Comparison of ENCODE assay signal across 23 mouse cellular contexts in genomic region chr9:75019181-75019580, GRCm38 (mm10). TPM values are rescaled to one million over a fixed set of nuclear protein-coding genes. Genes with fewer than 3 reads are reported as not detected.
DNase-seq lines count a peak whose midpoint lies in the region; ATAC-seq lines count a peak whose summit lies in the region.
"Had no signal": no experiment of that assay in that cellular context is flagged by ENCODE, and none has a peak within 500 bp of the region (broad histone marks: within the 10 kb centered on the region; RNA-seq: fewer than 3 reads in every experiment).

No protein-coding gene starts in this region.

- no peak for DNase-seq in midbrain, embryonic 10.5 days (ENCODE audit: low spot score)
- peak; percentile 77 for DNase-seq in adipocyte (ENCODE audit: low spot score)
- DNase-seq in fat pad, adult 2 months (ENCODE audit: extremely low read depth, low read depth, low spot score) = peak; percentile 78
- no peak for DNase-seq in neural tube, embryonic 10.5 days (ENCODE audit: extremely low spot score, low spot score)
- DNase-seq in layer of hippocampus, postnatal 25 days (ENCODE audit: extremely low spot score in 1 of 2, low spot score in 1 of 2) = no peak
- no peak for DNase-seq in yolk sac, embryonic 10.5 days (ENCODE audit: low spot score)
- DNase-seq: adrenal gland, adult 8-10 months; adrenal gland, postnatal 14 days; adrenal gland, postnatal 36 days; cerebellum, adult 11 months; cerebellum, adult 18-20 months; cerebellum, adult 8-10 months; cerebellum, postnatal 10 days; cerebellum, postnatal 25 days had no signal

- ATAC-seq in midbrain, embryonic 13.5 days = no peak
- ATAC-seq: forebrain, embryonic 14.5 days; forebrain, embryonic 16.5 days had no signal

- no peaks in the 10 kb centered on the region for H3K9me3 ChIP-seq in midbrain, embryonic 10.5 days (replicated peaks)
- H3K9me3 ChIP-seq in midbrain, embryonic 13.5 days = no peaks in the 10 kb centered on the region
- H3K9me3 ChIP-seq: embryonic facial prominence, embryonic 10.5 days; embryonic facial prominence, embryonic 12.5 days; forebrain, embryonic 10.5 days; forebrain, embryonic 12.5 days; G1E had no signal

- peaks cover 21% of the 10 kb centered on the region for H3K36me3 ChIP-seq in midbrain, embryonic 10.5 days
- H3K36me3 ChIP-seq in midbrain, embryonic 13.5 days = peaks cover 73% of the 10 kb centered on the region
- H3K36me3 ChIP-seq: embryonic facial prominence, embryonic 10.5 days had no signal

- no peaks in the 10 kb centered on the region for H3K27me3 ChIP-seq in midbrain, embryonic 10.5 days (ENCODE audit: low read depth, poor library complexity, severe bottlenecking)
- H3K27me3 ChIP-seq in midbrain, embryonic 13.5 days = no peaks in the 10 kb centered on the region
- H3K27me3 ChIP-seq: CH12.LX; embryonic facial prominence, embryonic 12.5 days; forebrain, embryonic 12.5 days had no signal

- 0 out of 2 replicates have a peak overlapping the region, but pooled peaks have one; percentile 23 for H3K27ac ChIP-seq in midbrain, embryonic 10.5 days (replicated peaks)
- H3K27ac ChIP-seq in midbrain, embryonic 13.5 days = no peak overlapping the region
- H3K27ac ChIP-seq: embryonic facial prominence, embryonic 10.5 days; embryonic facial prominence, embryonic 12.5 days; forebrain, embryonic 10.5 days; forebrain, embryonic 12.5 days had no signal

- 0 out of 2 replicates have a peak, but pooled peaks cover 3% of the 10 kb centered on the region for H3K4me1 ChIP-seq in midbrain, embryonic 10.5 days
- H3K4me1 ChIP-seq in midbrain, embryonic 13.5 days (replicated peaks) = no peaks in the 10 kb centered on the region
- H3K4me1 ChIP-seq: embryonic facial prominence, embryonic 12.5 days; forebrain, embryonic 10.5 days; forebrain, embryonic 12.5 days had no signal

- H3K4me2 ChIP-seq in midbrain, embryonic 13.5 days (replicated peaks) = no peak overlapping the region
- H3K4me2 ChIP-seq: embryonic facial prominence, embryonic 12.5 days; forebrain, embryonic 12.5 days had no signal

- H3K4me3 ChIP-seq in midbrain, embryonic 10.5 days = no peak overlapping the region
- no peak overlapping the region for H3K4me3 ChIP-seq in midbrain, embryonic 13.5 days (replicated peaks)
- H3K4me3 ChIP-seq: embryonic facial prominence, embryonic 10.5 days; embryonic facial prominence, embryonic 12.5 days; forebrain, embryonic 10.5 days; forebrain, embryonic 12.5 days had no signal

- H3K9ac ChIP-seq in midbrain, embryonic 13.5 days (replicated peaks) = no peak overlapping the region
- H3K9ac ChIP-seq: embryonic facial prominence, embryonic 12.5 days; forebrain, embryonic 12.5 days had no signal

- 91% methylated on average over 6 of the region's 6 CpGs for WGBS in midbrain, embryonic 10.5 days
- WGBS in midbrain, embryonic 13.5 days = 95% methylated on average over 6 of the region's 6 CpGs

RNA-seq across cellular contexts. Expression of gene Arpp19, which starts 18.2 kb away (rescaled TPM):
- 327 and 357 TPM in 2 replicates for polyA plus RNA-seq in midbrain, embryonic 10.5 days (2016; fragmentation: Nextera tagmentation; extraction: Ambion mirVana)
- polyA plus RNA-seq in midbrain, embryonic 13.5 days (2015; fragmentation: Nextera tagmentation; extraction: Ambion mirVana) = 236 and 245 TPM in 2 replicates
- total RNA-seq in layer of hippocampus, postnatal 25 days (2021) = 100 to 1,000 TPM; 171 to 176 TPM

RNA-seq across cellular contexts. Expression of gene Myo5a, which starts 51.6 kb away (rescaled TPM):
- polyA plus RNA-seq in midbrain, embryonic 10.5 days (2016; fragmentation: Nextera tagmentation; extraction: Ambion mirVana) = 18.1 and 22.5 TPM in 2 replicates
- polyA plus RNA-seq in midbrain, embryonic 13.5 days (2015; fragmentation: Nextera tagmentation; extraction: Ambion mirVana) = 26.3 and 27.8 TPM in 2 replicates
- 100 to 1,000 TPM; 180 to 206 TPM for total RNA-seq in layer of hippocampus, postnatal 25 days (2021)

Comparison
In these comparisons a context has a peak if more than half of its experiments do, and no peak if none do; other contexts are left out.
1. DNase-seq: peak in adipocyte (single experiment) and fat pad, adult 2 months (single experiment); none in midbrain, embryonic 10.5 days (single experiment), neural tube, embryonic 10.5 days (single experiment), layer of hippocampus, postnatal 25 days (0 of 2) and yolk sac, embryonic 10.5 days (single experiment).